Mouse (Mus musculus) left cerebral cortex, postnatal 25 days (tissue): ENCODE results near the gene Btn1a1. TPM values are rescaled to one million over a fixed set of nuclear protein-coding genes. Genes with fewer than 3 reads are reported as not detected.

Experiments used
- DNase-seq, 2 experiments: peaks; one replicate each; pipeline ENCODE4 v3.0.0; 2022; ENCODE audit warnings: low spot score in 2 of 2, mixed read lengths in 1 of 2
- intact Hi-C: fragments of 180-260 bp; cut with DNase I; formaldehyde crosslinking; loops from one replicate; pipeline ENCODE4 v1.15.1; 2025
- total RNA-seq, 2 experiments: library from RNA; stranded (reverse); gene quantifications; 2 replicates each; pipeline ENCODE4 v1.2.3; 2021

Btn1a1 gene
- total RNA-seq, 2 experiments from 2014 or later, result not detected

- intact Hi-C loops, result no loop called here
- DNase-seq, result no peak
Observed at GRCm38 (mm10) chr13:23428166-23428993, 37.3 kb downstream of the Btn1a1 start.

- DNase-seq, result no peak
- intact Hi-C loops, result no loop called here
Observed at GRCm38 (mm10) chr13:23427401-23427910, 38.2 kb downstream of the Btn1a1 start.

GRCm38 (mm10) chr13:23426922-23427321 is 38.8 kb downstream of the Btn1a1 start:
- intact Hi-C loops, result no loop called here
- peak in 1 of 2 experiments; percentile 52 for DNase-seq

DNA sequence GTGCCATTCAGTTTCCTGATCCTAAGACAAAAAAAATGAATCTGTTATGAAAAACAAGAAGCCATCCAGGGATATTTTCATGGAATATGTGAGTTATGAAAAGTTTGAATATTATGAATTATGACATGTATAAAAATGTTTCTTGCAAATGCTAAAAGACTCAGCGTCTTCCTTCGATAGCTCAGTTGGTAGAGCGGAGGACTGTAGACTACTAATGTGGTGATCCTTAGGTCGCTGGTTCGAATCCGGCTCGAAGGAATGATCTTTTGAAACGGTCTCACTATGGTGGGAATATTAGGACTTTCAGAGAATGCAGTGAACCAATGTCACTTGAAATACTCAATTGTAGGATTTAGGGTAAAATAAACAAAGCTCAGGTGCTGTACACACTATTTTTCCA is 39.4 kb downstream of the Btn1a1 start:
- intact Hi-C loops, result no loop called here
- peak in 1 of 2 experiments; percentile 72 for DNase-seq

- intact Hi-C loops, result no loop called here
- DNase-seq, result peak; percentile 70 to 87
Observed at GRCm38 (mm10) chr13:23425505-23425904, 40.2 kb downstream of the Btn1a1 start.

GRCm38 (mm10) chr13:23424494-23425325 is 41.0 kb downstream of the Btn1a1 start:
- DNase-seq, result peak; percentile 90 to 93
- intact Hi-C loops, result loop anchor here (1.0 kb wide), 1 partner anchor 100 kb away; no protein-coding TSS in a partner anchor

DNA sequence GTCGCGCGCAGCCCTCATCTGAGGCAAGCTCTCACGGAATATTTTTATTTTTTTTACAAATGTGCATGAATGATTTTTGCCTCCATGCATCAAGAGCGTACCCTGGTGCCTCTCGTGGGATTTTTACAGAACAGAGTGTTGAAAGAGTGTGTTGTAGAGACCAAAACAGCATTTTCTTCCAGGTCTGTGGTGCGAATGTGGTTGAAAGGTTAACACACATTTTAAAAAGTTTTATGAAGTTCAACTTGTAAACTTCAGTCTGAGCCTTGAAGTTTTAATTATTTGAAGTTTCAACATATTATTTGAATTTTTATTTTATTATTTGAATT is 41.7 kb downstream of the Btn1a1 start:
- DNase-seq, result no peak
- intact Hi-C loops, result loop anchor here (1.0 kb wide), 1 partner anchor 100 kb away; no protein-coding TSS in a partner anchor

DNA sequence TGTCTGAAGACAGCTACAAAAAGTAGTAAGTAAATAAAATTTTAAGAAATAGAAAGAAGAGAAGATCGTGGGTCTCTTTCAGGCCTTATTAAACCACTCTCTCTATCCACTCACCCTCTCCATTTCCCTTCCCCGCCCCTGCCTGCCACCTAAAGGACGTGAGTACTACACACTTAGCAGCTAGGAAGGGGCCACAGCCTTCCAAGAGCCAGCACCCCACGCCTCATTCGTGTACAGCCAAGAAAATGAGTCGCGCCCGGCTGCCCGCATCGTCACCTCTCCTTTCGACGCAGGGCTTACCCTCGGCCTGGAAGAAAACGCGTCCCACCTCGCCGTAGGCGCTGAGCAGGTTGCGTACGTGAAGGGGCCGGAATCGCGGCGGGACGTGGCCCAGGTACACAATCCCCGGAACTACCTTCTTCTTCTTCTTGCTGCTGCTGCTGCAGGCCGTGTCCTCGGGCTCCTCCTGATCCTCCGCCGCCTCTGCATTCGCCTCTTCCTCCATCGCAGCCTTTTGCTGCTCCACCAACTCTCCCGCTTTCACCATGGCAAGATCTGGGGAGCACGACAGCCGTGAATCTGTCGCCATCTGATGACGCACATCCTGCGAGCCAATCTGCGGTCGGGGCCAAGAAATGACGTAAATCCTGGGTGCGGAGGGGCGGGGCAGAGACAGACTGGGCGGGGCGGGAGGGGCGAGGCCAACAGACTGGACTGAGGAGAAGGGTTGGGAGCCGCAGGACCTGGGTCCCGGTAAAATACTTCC is 42.2 kb downstream of the Btn1a1 start, which contains the start of gene Abt1:
TSS of gene Abt1 (minus strand) at position 581 of the 766 bp plus-strand sequence.
- intact Hi-C loops, result loop anchor here (1.0 kb wide), 1 partner anchor 101 kb away; no protein-coding TSS in a partner anchor
- peak; percentile 96 for DNase-seq

DNA sequence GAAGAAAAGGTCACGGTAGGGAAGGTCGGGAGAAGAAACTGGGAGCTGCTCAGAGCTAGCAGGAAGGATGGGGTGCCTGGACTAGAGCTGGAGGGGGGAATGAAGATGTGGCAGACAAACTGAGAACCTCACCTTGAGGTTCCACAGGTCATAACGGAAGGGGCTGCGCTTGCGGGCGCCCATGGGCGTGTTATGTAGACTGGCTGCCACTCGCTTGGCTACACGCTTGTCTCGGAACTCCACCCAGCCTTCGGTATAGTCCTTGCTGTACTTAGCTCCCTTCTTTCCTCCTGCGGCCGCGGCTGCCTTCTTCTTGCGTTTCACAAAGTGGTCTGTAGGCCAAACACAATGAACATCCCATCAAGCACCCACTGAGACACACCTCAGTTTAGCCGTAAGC is 43.4 kb downstream of the Btn1a1 start:
- no peak for DNase-seq
- intact Hi-C loops, result no loop called here

- intact Hi-C loops, result loop anchor here (1.0 to 10.0 kb wide), 3 partner anchors 12 to 1558 kb away; no protein-coding TSS in a partner anchor
- peak; percentile 85 to 95 for DNase-seq
Observed at GRCm38 (mm10) chr13:23412630-23413521, 52.8 kb downstream of the Btn1a1 start.

DNA sequence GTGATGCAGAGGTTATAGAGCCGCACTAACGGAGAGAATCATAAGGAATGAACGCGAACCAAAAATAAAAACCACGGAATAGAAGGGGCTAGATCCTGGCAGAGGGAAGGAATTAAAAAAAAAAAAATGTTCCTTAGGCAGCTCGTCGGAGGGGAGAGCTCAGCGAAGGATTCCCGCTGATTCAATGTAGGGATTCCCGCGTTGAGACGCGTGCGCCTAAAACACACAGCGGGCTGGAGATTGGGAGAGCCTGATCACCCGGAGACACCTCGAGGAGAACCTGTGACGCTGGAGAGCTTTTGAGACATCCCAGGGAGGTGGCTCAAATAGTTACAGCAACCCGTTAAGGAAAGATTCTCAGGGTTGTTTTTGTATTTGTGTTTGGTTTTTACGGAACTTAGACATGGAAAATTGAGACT is 53.5 kb downstream of the Btn1a1 start:
- intact Hi-C loops, result loop anchor here (1.0 to 10.0 kb wide), 3 partner anchors 11 to 1557 kb away; no protein-coding TSS in a partner anchor
- peak; percentile 64 to 69 for DNase-seq

- intact Hi-C loops, result loop anchor here (1.0 to 10.0 kb wide), 3 partner anchors 10 to 1557 kb away; no protein-coding TSS in a partner anchor
- DNase-seq, result peak; percentile 66 to 69
Observed at GRCm38 (mm10) chr13:23411311-23412210, 54.1 kb downstream of the Btn1a1 start.

DNA sequence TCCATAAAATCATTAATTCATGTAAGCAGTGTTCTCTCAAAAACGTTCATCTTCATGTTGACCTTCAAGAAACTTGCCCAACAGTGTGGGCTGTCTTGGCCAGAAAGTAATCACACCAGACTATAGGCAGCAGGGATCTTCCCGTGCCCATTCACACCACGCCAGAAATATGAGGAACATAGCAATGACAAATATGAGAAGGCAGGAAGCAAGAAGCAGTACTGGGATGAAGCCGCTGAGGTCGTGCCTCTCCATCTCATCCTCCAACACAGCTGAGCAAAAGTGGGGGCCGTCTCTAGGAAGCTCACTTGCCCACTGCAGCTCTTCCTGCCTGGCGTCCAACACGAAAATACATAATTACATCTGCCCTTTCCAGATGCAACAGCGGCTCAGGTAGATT is 55.1 kb downstream of the Btn1a1 start:
- intact Hi-C loops, result loop anchor here (5.0 to 10.0 kb wide), 2 partner anchors 1358 to 1556 kb away; no protein-coding TSS in a partner anchor
- DNase-seq, result no peak
